Mouse (Mus musculus) heart, adult 8-10 months (tissue): ENCODE data around the gene Fshb. TPM values are rescaled to one million over a fixed set of nuclear protein-coding genes. Genes with fewer than 3 reads are reported as not detected.

Experiments
- DNase-seq: peaks from one replicate; pipeline ENCODE4 v3.0.0; 2022; ENCODE audit warnings: low spot score
- total RNA-seq, 4 experiments: library from RNA; stranded (reverse); gene quantifications; 2 replicates each; pipeline ENCODE4 v1.2.4; 2022

Fshb gene
- total RNA-seq: not detected

GRCm38 (mm10) chr2:107059556-107059955 lies at the start of gene Fshb:
Gene Fshb (minus strand): TSS chr2:107059656.
- DNase-seq: no peak

DNA sequence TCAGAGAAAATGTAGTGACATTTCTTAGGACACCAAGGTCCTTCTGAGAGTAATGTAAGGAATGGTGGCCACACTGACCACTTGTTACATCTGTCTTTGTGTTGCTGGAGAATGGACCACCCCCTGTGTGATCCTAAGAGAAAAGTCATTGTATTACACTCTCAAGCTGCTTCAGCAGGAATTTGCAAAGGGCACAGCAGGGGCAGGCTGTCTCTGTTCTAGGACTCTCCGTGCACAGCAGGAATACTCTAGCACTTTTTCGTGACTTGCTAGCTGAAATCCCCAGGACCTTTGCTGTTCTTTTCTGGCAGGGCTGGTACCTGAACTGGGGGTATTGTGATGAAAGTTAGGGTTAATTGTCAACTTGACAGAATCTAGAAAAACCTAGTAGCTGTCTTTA lies 24.8 kb upstream of the Fshb start:
- DNase-seq: no peak

- no peak for DNase-seq
Observed at GRCm38 (mm10) chr2:107083071-107083885, 23.8 kb upstream of the Fshb start.

- no peak for DNase-seq
Observed at GRCm38 (mm10) chr2:107063260-107063659, 3.8 kb upstream of the Fshb start.

- no peak for DNase-seq
Observed at GRCm38 (mm10) chr2:107045955-107046354, 13.5 kb downstream of the Fshb start.

GRCm38 (mm10) chr2:107040816-107041215 lies 18.6 kb downstream of the Fshb start:
- DNase-seq: no peak

GRCm38 (mm10) chr2:107035980-107036379 lies 23.5 kb downstream of the Fshb start:
- DNase-seq: no peak

GRCm38 (mm10) chr2:107024694-107025093 lies 34.8 kb downstream of the Fshb start:
- no peak for DNase-seq

GRCm38 (mm10) chr2:107022713-107023112 lies 36.7 kb downstream of the Fshb start:
- no peak for DNase-seq

GRCm38 (mm10) chr2:107019331-107019730 lies 40.1 kb downstream of the Fshb start:
- no peak for DNase-seq

DNA sequence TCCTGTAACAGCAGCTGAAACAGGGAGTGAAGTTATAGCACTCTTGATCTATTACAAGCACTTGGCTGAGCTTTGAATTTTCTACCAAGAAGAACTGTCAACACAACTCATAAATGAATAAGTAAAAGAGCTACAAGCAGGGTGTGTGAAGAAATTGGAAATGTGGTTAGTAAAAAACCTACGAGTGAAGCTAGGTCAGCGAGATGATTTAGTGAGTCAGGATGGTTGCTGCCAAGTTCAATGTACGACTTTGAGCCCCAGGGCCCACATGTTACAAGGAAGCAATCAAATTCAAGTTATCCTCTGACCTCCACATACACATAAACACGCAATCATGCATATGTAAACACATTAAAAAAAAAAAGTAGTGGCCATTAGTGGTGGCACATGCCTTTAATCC lies 46.3 kb downstream of the Fshb start:
- no peak for DNase-seq

GRCm38 (mm10) chr2:107012318-107012717 lies 47.1 kb downstream of the Fshb start:
- no peak for DNase-seq

GRCm38 (mm10) chr2:107010160-107010559 lies 49.3 kb downstream of the Fshb start:
- no peak for DNase-seq

GRCm38 (mm10) chr2:107006378-107006777 lies 53.1 kb downstream of the Fshb start:
- no peak for DNase-seq

Other genes starting within 250 kb of the Fshb start
- 10 to 100 TPM in 3 of 4 experiments, 1 to 10 TPM in 1; 9.4 to 11.8 (median 10.2) TPM for gene Arl14ep, start 85.2 kb downstream of the Fshb start, total RNA-seq
- gene Kcna4, start 231.0 kb upstream of the Fshb start, total RNA-seq: 1 to 10 TPM; 1.2 to 1.7 (median 1.6) TPM